Comparison of ENCODE assay signal across 33 mouse cellular contexts in genomic region chr6:113040319-113040718, GRCm38 (mm10).
"Had no signal": no experiment of that assay in that cellular context is flagged by ENCODE, and none has a peak within 500 bp of the region (broad histone marks: within the 10 kb centered on the region; RNA-seq: fewer than 3 reads in every experiment).

No protein-coding gene starts in this region.

- H3K4me2 ChIP-seq: heart, embryonic 11.5 days; heart, embryonic 12.5 days; heart, embryonic 13.5 days; heart, embryonic 15.5 days; hindbrain, embryonic 12.5 days; hindbrain, embryonic 13.5 days; hindbrain, embryonic 14.5 days; hindbrain, embryonic 15.5 days; intestine, embryonic 15.5 days had no signal

- H3K9ac ChIP-seq: heart, embryonic 12.5 days; heart, embryonic 13.5 days; heart, embryonic 15.5 days; hindbrain, embryonic 12.5 days; hindbrain, embryonic 13.5 days; hindbrain, embryonic 14.5 days; hindbrain, embryonic 15.5 days; intestine, embryonic 15.5 days had no signal

- H3K27me3 ChIP-seq: heart, embryonic 13.5 days; heart, embryonic 15.5 days; hindbrain, embryonic 12.5 days; hindbrain, embryonic 13.5 days; hindbrain, embryonic 15.5 days; intestine, embryonic 15.5 days had no signal

- H3K27ac ChIP-seq: heart, embryonic 10.5 days; heart, embryonic 13.5 days; heart, embryonic 15.5 days; hindbrain, embryonic 10.5 days; hindbrain, embryonic 12.5 days; hindbrain, embryonic 13.5 days; hindbrain, embryonic 14.5 days; hindbrain, embryonic 15.5 days; hindbrain, postnatal 0 days; intestine, embryonic 15.5 days; kidney, postnatal 0 days; layer of hippocampus, adult 2 months had no signal

- DNase-seq: heart, postnatal 10 days; heart, postnatal 36 days; heart, postnatal 4 days; kidney, adult 11 months; kidney, adult 18-20 months; kidney, adult 2 months; kidney, adult 8-10 months; kidney, adult 9 months; kidney, postnatal 10 days; kidney, postnatal 14 days; kidney, postnatal 25 days; kidney, postnatal 36 days; kidney, postnatal 4 days; layer of hippocampus, adult 9-11 months; layer of hippocampus, postnatal 36 days had no signal

- H3K4me3 ChIP-seq: heart, embryonic 10.5 days; heart, embryonic 12.5 days; heart, embryonic 13.5 days; heart, embryonic 15.5 days; hindbrain, embryonic 10.5 days; hindbrain, embryonic 12.5 days; hindbrain, embryonic 13.5 days; hindbrain, embryonic 15.5 days; intestine, embryonic 15.5 days; layer of hippocampus, adult 2 months had no signal

- ATAC-seq: hindbrain, embryonic 16.5 days; hindbrain, postnatal 0 days; inflammation-experienced regulatory T-cells, adult 6 months; intestine, embryonic 15.5 days; intestine, embryonic 16.5 days; intestine, postnatal 0 days had no signal

- H3K9me3 ChIP-seq: heart, embryonic 10.5 days; heart, embryonic 12.5 days; heart, embryonic 13.5 days; heart, embryonic 15.5 days; hindbrain, embryonic 10.5 days; hindbrain, embryonic 12.5 days; hindbrain, embryonic 13.5 days; hindbrain, embryonic 15.5 days; intestine, embryonic 15.5 days had no signal

- H3K36me3 ChIP-seq: heart, embryonic 10.5 days; heart, embryonic 12.5 days; heart, embryonic 13.5 days; heart, embryonic 15.5 days; hindbrain, embryonic 10.5 days; hindbrain, embryonic 12.5 days; hindbrain, embryonic 13.5 days; hindbrain, embryonic 15.5 days; intestine, embryonic 15.5 days had no signal
